Mouse (Mus musculus) heart, postnatal 14 days (tissue): ENCODE results near the gene Sipa1l2. TPM values are rescaled to one million over a fixed set of nuclear protein-coding genes. Genes with fewer than 3 reads are reported as not detected.
"Not testable (repeated sequence)": the region's sequence is repeated elsewhere in the genome, so short reads cannot be mapped to it uniquely, and the experiment has no call there.

Experiments
- DNase-seq, 2 experiments: peaks; one replicate each; pipeline ENCODE4 v3.0.0; 2021 to 2022
- intact Hi-C: fragments of 180-260 bp; cut with DNase I; formaldehyde crosslinking; loops from one replicate; pipeline ENCODE4 v1.15.1; 2025
- total RNA-seq, 2 experiments: library from RNA; stranded (reverse); gene quantifications; 2 replicates each; pipeline ENCODE4 v1.2.3; 2021

Gene Sipa1l2
- total RNA-seq, 2 experiments from 2014 or later = 46.6 to 48.3 TPM

DNA sequence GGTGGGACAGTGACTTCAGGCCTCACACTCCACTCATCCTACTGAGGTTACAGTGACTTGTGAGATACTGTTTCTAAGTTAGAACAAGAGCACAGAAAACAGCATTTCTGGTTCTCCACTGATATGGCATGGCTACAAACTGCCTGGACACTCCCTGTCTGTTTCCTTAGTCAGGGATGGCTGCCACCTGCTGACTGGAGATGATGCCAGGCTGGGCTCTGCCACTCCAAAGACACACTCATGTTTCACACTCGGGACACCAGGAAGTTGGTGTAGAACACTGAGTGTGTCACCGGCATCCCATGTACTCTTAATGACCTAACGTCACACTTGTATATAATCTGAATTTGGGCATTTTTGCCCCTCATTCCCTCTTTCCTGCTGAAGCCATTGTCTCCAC is 22.3 kb downstream of the Sipa1l2 start:
- no peak for DNase-seq
- intact Hi-C loops = no loop called here

DNA sequence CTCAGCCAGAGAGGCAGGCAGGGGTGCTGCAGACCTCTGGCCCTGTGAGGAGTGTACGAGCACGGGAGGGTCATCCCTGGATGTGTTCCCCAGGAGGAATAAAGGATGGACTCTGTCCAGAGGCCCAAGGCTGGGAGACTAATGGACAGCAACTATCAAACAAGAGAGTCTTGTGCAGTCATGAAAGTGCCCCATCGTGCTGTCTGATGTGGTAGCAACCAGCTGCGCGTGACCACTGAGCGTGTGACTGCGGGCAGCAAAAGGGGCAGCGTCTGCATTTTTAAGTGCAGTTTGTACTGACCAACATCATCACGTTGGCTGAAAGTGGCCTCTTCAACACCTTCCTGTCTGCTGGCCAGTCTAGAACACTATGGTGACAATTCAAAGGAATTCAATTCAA is 23.7 kb downstream of the Sipa1l2 start:
- intact Hi-C loops = no loop called here

DNA sequence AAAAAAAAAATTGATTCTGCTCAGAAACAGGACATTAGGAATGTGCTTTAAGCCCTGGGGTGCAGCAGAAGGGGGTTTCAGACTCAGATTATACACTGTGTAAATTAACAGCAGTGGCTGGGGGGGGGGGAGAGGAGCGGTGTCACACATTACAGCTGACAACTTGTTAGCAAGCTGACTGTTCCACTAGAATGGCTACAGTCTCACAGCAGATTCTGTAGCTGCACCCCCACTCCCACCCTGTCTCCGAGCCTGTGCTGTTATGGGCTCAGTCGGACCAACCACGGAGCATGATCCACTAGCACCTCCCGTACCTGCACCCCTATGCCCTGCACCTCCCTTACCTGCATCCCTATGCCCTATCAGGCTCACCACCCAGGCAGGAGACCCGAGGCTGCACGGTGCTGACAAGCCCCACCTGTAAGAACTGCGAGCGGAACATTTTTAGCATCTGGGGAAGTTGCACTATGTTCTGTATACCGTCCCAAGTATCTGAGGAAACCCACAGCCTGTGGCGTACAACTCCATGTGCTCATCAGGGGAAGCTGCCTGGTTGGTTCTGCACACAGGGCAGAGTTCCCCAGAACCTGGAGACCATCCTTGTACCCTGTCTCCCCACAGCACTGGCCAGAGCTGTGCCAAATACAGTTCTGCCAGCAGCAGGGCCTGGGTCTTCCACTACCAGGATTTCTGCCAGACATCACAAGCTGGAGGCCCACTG is 26.6 kb downstream of the Sipa1l2 start:
- intact Hi-C loops = no loop called here
- no peak for DNase-seq

More for the DNA sequence above, 23.7 kb downstream of the Sipa1l2 start:
- DNase-seq = no peak

DNA sequence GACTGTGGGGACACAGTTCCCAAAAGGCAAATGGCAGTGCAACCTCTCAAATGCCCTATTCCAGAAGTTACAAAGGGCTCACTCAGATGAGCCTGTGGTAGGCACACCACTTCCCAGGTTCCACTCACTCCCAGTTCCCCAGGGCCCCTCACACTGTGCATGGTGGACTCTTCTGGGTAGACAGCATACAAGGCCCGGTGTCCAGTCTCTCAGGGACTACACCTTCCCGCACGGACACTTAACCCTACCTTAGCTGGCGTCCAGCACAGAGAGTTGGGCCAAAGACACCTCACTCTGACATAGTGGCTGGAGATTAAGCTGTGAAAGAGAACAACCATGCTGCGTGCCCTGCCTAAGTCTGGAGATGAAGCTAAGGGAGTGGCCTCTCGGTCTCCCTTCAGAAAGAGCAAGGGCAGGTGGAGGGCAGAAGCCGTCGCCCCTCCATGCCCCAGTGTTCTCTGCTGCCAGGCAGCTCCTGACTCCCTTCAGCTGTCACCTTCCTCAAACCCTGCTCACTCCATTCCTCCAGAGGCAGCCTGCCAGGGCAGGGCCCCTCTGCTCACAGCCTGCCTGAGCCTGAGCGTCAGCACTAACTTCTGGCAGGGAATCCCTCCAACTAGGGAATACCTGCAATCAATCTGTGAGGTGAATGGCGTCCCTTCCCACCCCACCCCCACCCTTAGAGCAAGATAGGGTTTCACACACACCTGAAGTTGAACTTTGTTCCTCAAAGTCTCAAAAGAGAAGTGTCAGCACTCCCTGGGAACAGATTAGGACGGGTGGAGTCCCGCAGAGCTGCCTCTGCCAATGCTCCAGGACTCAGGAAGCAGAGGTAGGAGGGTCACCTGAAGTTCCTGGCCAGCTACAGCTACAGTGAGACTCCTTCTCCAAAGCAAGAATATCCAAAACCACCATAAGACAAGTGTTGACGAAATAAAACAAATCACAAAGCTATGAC is 30.3 kb downstream of the Sipa1l2 start:
- peak in 1 of 2 experiments; percentile 67 for DNase-seq

DNA sequence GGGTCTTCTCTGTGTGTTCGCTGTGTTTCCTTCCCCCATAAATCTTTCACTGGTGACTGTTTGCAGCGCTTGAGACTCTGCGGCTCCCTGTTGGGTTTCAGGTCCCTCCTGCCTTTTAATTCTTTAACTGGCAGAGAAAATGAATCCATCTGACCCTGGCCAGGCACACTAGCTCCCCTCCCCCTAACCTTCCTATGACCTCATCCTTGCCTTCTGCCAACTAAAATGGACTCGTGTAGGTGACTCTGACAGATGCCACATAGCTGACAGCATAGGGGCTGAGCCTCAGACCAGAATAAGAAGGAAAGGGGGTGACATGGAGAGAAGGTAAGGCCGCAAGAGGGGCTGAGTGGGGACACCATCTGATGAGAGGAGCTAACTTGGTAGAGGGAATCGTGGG is 31.3 kb downstream of the Sipa1l2 start:
- DNase-seq = peak in 1 of 2 experiments; percentile 52
- intact Hi-C loops = no loop called here

More for the DNA sequence above, 30.3 kb downstream of the Sipa1l2 start:
- intact Hi-C loops = no loop called here

DNA sequence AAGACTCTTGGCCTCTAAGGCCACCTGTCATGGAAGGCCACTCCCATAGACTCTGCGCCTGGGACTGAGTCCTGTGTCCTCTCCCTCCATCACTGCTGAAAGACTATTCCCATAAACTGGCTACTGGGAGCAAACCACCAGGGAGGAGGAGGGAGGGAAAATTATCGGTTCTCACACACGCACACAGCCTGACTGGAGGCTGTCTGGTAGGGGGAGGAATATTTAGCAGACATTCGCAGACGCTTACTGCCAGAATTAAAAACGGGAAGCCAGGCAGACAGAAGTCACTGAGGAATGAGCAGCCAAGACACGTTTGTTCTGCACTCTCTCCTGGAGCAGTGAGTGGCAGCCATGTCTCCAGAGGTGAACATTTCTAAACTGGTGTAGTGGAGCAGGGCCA is 35.9 kb downstream of the Sipa1l2 start:
- peak in 1 of 2 experiments; percentile 30 for DNase-seq
- intact Hi-C loops = no loop called here

DNA sequence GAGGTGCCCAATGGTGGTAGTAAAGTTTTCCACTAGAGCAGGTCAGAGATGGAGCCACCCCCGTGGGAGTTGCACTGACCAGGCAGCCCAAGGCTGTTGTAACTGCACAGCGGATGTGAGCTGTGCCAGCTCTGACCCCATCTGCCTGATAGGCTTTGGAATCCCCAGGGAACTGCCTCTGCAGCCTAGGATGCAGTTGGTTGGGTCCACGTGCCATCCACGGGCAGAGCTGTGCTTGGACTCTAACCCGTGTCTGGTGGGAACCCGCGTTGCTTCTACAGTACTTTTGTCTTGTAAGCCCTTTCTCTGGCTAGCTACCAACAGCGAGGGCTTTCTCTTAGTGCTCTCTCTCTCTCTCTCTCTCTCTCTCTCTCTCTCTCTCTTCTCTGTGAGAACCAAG is 36.7 kb downstream of the Sipa1l2 start:
- intact Hi-C loops = no loop called here
- no peak for DNase-seq

DNA sequence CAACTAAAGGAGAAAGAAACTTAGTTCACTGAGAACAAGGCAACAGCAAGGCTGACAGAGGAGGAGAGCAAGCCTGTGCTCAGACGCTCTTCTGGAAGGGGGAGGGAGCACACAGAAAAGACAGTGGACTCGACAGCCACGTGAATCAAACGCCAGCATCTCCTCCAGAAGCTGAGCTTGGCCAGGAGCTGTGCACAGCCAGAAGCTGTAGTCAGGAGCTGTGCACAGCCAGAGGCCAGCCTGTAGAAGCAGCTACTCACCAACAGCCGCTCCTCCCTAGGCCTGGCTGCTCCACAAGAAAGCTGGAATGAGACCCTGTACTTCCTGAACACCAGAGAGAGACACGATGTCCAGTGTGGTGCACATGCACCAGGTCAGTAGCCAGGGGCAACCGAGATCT is 37.4 kb downstream of the Sipa1l2 start:
- intact Hi-C loops = no loop called here
- DNase-seq = peak in 1 of 2 experiments; percentile 36

DNA sequence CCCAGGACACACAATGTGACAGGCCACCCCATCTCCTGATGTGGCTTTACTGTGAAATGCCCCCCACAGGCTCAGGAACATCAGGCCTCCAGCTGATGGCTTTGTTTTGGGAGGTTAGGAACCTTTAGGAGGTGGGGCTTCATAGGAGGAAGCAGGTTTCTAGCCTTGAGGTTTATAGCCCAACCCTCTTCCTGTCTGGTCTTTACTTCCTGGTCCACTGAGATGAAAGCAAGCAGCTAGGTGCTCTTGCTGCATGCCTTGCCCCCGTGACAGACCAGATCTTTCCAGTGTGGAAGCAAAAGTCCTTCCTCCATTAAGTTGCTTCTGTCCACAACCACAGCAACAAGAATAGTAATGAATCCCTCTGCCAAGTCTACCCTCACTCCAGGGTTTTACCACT is 38.0 kb downstream of the Sipa1l2 start:
- DNase-seq = no peak
- intact Hi-C loops = no loop called here

DNA sequence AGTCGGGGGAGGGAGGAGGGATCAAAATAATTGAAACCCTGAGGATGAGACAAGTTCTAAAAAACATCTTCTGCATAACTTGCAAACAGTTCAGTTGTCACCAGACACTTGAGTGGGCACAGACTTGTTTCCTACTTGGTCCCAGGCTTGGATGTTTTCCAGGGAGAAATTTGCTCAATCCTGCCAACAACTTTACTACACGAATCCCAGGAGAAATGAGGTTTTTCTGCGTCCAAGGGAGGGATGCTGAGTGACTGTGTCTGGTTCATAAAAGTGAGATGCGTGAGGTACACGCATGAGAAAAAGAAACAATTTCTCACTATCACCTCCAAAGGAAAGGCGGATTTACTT is 38.5 kb downstream of the Sipa1l2 start:
- DNase-seq = no peak
- intact Hi-C loops = no loop called here

DNA sequence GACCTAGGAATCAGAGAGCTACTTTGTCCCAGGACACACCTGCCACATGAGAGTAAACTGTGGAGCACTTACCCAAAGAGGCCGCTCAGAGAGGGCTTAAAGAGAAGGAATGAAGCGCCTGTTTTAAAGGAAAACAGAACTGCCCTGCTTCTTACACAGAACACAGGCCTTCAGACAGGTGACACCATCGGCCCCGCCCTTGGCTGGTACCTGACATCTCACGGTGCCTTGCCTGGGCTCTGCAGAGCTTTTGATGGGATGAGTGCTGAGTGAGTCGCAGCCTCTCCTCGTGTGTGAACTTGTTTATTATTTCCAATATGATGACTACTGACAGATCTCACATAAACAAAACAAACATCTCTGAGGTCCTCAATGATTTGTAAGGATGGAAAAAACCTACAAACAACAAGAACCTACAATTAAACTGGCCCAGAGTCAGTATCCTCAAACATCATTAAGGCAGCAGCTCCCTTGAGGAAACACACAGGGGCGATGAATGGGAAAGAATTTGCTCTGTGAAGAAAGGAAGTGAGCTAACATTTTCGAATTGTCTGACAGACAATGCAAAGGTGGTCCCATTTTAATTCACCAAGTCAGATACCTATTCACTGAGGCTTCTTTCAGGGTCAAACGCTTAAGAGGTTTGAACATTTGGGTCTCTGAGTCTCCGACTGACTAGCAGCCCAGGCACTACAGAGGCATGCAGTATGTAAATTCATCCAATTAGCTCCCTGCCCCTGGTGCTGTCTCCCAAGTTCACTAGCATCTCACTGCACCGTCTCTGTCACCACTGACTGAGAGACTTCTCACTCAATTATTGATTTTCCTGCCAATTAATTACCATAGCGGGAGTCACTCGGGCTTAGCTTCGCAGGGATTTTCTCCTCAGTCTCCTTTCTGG is 39.2 kb downstream of the Sipa1l2 start:
- no peak for DNase-seq
- intact Hi-C loops = no loop called here

DNA sequence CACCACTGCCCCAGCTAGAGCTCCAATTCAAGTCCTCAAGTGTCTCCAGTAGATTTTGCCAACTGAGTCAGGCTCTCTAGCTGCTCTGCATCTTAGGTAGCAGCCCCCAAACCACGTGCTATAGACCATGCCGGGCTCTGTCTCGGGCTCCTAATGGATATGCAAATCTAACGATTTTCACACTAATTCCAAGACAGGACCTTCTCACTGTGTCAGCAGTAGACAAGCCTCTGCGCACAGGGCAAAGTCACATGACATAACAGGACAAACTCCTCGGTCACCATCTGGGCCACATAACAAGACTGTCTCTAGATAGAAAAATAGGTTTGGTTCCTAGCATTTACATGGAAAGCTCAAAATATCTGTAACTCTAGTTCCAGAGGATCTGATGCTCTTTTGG is 40.6 kb downstream of the Sipa1l2 start:
- intact Hi-C loops = no loop called here
- no peak for DNase-seq

DNA sequence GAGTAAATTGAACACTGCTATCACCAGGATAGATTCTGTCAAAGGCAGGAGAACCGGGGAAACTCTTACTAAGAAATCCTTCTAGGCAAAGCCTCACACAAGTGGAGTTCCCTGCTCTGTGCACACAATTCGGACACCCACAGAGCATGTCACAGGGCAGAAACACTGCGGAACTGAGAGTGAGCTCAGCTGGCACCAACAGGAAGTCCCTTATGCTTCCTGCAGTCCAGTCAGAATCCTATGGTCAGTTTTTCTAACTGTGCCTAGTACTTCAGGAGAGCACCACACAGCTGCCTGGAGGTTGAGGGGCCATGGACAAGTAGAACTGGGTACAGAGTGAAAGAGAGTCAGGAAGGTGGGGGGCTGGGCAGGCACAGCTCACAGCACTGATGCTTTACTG is 41.7 kb downstream of the Sipa1l2 start:
- intact Hi-C loops = no loop called here
- no peak for DNase-seq

DNA sequence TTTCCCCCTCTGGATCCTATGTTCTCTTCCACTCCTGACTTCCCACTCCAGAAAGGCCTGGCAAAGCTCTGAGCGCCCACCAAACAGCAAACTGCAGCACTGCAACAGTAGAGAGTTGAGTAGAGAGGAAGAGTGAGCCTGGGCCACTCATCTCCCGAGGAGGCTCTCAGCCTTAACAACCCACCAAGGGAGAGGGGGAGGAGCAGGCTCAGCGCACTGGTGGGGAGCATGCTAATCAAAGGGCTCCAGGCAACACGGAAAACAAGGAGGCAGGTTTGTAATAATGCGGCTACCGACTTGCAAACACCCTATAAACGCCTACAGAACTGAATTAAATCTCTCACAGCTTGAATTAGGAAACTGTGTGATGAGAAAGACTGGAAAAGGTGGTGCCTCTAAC is 42.6 kb downstream of the Sipa1l2 start:
- intact Hi-C loops = no loop called here

DNA sequence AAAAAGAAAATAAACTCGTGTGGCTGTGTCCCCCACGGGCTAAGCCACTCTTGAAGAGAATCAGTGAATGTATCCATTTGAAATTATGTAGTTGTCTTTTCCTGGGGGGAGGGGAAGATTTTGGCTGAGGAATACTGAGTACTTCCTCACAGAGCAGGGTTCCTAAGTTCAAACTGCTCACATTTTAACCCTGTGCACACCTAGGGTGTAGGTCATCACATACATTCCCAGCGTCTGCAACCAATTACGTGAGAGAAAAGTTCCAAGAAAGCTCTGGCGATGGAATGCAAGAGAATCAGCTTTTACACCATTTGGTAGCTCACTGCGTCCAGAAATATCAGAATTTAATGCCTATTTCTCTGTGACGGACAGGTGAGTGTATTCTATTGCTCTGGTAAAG is 43.0 kb downstream of the Sipa1l2 start:
- DNase-seq = no peak
- intact Hi-C loops = no loop called here

More for the DNA sequence above, 42.6 kb downstream of the Sipa1l2 start:
- DNase-seq = no peak

DNA sequence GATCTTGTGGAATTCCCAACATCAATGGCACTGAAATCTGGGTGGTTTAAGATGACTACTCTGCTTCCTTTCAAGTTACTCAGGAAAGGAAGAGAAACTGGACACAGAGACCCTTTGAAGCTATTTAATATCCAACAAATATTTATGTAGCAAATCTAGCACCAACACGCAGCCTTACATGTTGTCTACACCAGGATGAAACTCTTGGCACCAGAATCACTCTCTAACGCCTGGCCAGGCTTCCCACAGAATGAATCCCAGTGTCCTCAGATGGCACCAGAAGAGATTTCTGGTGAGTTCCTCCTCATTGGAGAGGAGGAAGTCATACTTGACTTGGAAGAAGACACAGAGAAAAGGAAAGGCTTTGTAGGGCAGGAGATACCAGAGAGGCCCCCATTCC is 45.1 kb downstream of the Sipa1l2 start:
- intact Hi-C loops = loop anchor here (5.0 kb wide), 1 partner anchor 62 kb away; no protein-coding TSS in a partner anchor

DNA sequence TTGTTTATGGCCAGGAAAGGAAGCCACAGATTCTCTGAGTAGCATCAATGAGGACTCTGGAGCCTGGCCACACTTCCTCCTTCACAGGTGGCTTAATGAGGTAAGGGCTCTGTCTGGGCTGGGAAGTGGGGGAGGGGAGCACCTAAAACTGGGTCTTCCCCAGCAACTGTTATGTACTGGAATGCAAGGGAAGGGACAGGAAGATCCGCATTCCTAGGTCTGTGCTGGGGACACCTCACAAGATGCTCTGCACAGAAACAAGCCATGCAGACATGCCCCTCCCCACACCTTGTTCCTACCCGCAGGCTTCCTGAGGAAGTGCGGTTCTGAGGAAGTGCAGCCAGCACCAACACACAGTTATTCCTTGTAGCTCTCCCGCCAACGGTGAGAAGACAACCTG is 46.4 kb downstream of the Sipa1l2 start:
- intact Hi-C loops = loop anchor here (5.0 kb wide), 1 partner anchor 61 kb away; no protein-coding TSS in a partner anchor

More for the DNA sequence above, 45.1 kb downstream of the Sipa1l2 start:
- no peak for DNase-seq

DNA sequence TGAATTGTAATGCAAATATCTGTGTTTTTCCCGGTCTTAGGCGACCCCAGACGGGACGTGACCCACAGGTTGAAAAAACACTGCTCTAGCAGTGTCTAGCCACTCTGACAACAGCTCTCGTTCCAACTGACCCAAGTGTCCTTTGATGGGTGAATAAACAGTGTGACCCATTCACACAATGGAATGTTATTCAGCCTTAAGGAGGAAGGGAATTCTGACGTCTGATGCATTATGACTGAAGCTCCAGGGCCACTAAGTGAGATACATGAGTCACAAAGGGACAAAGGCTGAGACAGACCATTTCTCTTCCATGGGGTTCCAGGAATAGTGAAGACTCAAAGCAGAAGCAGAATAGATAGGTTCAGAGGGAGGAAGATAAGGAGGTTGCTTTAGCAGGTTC is 47.5 kb downstream of the Sipa1l2 start:
- DNase-seq = no peak
- intact Hi-C loops = loop anchor here (5.0 kb wide), 1 partner anchor 60 kb away; no protein-coding TSS in a partner anchor

More for the DNA sequence above, 46.4 kb downstream of the Sipa1l2 start:
- DNase-seq = peak in 1 of 2 experiments; percentile 24

DNA sequence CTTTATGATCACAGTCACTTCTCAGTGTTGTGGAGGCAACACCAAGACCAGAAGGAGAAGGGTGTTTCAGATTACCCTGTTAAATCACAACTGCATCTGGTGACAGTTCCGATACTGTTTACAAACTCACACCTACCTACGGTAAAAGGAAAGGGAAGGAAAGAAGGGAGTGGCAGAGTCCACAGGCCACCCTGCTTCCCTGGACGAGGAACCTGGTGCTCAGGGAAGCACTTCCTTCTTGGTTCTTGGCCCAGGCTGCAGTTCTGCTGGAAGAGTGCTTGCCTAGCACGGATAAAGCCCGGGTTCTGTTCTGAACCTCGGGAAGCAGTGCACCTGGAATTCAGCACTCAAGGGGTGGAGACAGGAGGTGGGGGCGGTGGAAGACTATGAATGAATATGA is 48.5 kb downstream of the Sipa1l2 start:
- intact Hi-C loops = loop anchor here (5.0 kb wide), 1 partner anchor 59 kb away; no protein-coding TSS in a partner anchor
- DNase-seq = no peak

DNA sequence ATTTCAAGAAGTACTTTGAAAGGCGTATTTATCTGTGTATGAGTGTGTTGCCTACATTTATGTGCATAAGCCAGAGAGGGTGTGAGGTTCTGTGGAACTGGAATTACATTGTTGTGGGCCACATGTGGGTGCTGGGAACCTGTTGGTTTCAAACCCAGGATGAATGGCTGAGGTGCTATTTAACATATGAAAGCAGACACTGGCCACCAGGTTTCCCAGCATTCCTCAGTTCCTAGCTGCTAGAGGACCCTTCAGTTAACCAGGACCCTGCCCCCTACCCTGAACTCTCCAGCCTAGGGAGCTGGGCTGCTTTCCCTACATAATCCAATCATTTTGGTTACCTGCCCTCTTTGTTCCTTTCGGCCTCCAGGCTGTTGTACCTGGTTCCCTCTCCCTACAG is 49.3 kb downstream of the Sipa1l2 start:
- intact Hi-C loops = loop anchor here (5.0 kb wide), 1 partner anchor 58 kb away; no protein-coding TSS in a partner anchor
- not testable (repeated sequence) for DNase-seq
